Mouse (Mus musculus) urinary bladder, postnatal 4 days (tissue): ENCODE measurements around the gene Ppme1.

Experiments used
- DNase-seq, 2 experiments: peaks; one replicate each; pipeline ENCODE4 v3.0.0; 2021 to 2022; ENCODE audit warnings: low spot score in 2 of 2

The Ppme1 gene

GRCm38 (mm10) chr7:100327514-100327913 is 44.6 kb downstream of the Ppme1 start:
- no peak for DNase-seq

GRCm38 (mm10) chr7:100325482-100325881 is 46.6 kb downstream of the Ppme1 start:
- DNase-seq, result peak in 1 of 2 experiments; percentile 66

- no peak for DNase-seq
These were observed 48.4 kb downstream of the Ppme1 start for GRCm38 (mm10) chr7:100323721-100324120.

GRCm38 (mm10) chr7:100317534-100317933 is 54.6 kb downstream of the Ppme1 start:
- DNase-seq, result no peak

GRCm38 (mm10) chr7:100316924-100317323 is 55.2 kb downstream of the Ppme1 start:
- DNase-seq, result no peak

GRCm38 (mm10) chr7:100312716-100313115 is 59.4 kb downstream of the Ppme1 start:
- DNase-seq, result no peak

- DNase-seq, result no peak
These were observed 61.8 kb downstream of the Ppme1 start for GRCm38 (mm10) chr7:100310290-100310689.

- no peak for DNase-seq
These were observed 62.4 kb downstream of the Ppme1 start for GRCm38 (mm10) chr7:100309679-100310078.

GRCm38 (mm10) chr7:100309216-100309615 is 62.9 kb downstream of the Ppme1 start:
- DNase-seq, result no peak

- no peak for DNase-seq
These were observed 64.0 kb downstream of the Ppme1 start for GRCm38 (mm10) chr7:100307872-100308653.

- no peak for DNase-seq
These were observed 66.2 kb downstream of the Ppme1 start for GRCm38 (mm10) chr7:100305894-100306293.

GRCm38 (mm10) chr7:100302316-100302715 is 69.8 kb downstream of the Ppme1 start:
- peak in 1 of 2 experiments; percentile 45 for DNase-seq

GRCm38 (mm10) chr7:100301390-100301789 is 70.7 kb downstream of the Ppme1 start:
- DNase-seq, result no peak

GRCm38 (mm10) chr7:100298861-100299510 is 73.1 kb downstream of the Ppme1 start:
- no peak for DNase-seq

- DNase-seq, result no peak
These were observed 75.4 kb downstream of the Ppme1 start for GRCm38 (mm10) chr7:100296699-100297098.

- no peak for DNase-seq
These were observed 76.4 kb downstream of the Ppme1 start for GRCm38 (mm10) chr7:100295745-100296144.

GRCm38 (mm10) chr7:100293546-100293945 is 78.6 kb downstream of the Ppme1 start:
- no peak for DNase-seq

GRCm38 (mm10) chr7:100288622-100289021 is 83.5 kb downstream of the Ppme1 start:
- DNase-seq, result peak; percentile 54 to 61

GRCm38 (mm10) chr7:100287748-100288578 is 84.1 kb downstream of the Ppme1 start:
- peak; percentile 68 to 77 for DNase-seq

- DNase-seq, result no peak
These were observed 86.7 kb downstream of the Ppme1 start, which contains the start of gene P4ha3 for GRCm38 (mm10) chr7:100285383-100285782. P4ha3 (plus strand) TSS chr7:100285520.

- DNase-seq, result no peak
These were observed 88.8 kb downstream of the Ppme1 start for GRCm38 (mm10) chr7:100283298-100283697.

GRCm38 (mm10) chr7:100281596-100281995 is 90.5 kb downstream of the Ppme1 start:
- no peak for DNase-seq
